Mouse (Mus musculus) retina, postnatal 7 days (tissue): ENCODE data around the gene Mon1a.
A peak's percentile ranks its signal among the peaks of the same experiment; 100 is the strongest.

ENCODE experiments used
- DNase-seq: peaks from one replicate; pipeline ENCODE4 v3.0.0-alpha.2; 2012; ENCODE audit warnings: low read depth, low spot score

Mon1a gene

GRCm38 (mm10) chr9:107887804-107888266 lies at the start of gene Mon1a:
TSS of gene Mon1a (plus strand) at chr9:107888151.
- DNase-seq = peak; percentile 64

GRCm38 (mm10) chr9:107838869-107839268 lies 49.1 kb upstream of the Mon1a start:
- DNase-seq = no peak

GRCm38 (mm10) chr9:107842709-107843108 lies 45.2 kb upstream of the Mon1a start:
- DNase-seq = no peak

- no peak for DNase-seq
Observed at GRCm38 (mm10) chr9:107848922-107849321, 39.0 kb upstream of the Mon1a start.

GRCm38 (mm10) chr9:107858343-107858742 lies 29.6 kb upstream of the Mon1a start:
- no peak for DNase-seq

- DNase-seq = no peak
Observed at GRCm38 (mm10) chr9:107864493-107864892, 23.5 kb upstream of the Mon1a start.

- DNase-seq = no peak
Observed at GRCm38 (mm10) chr9:107866081-107866480, 21.9 kb upstream of the Mon1a start.

- DNase-seq = peak; percentile 89
Observed at GRCm38 (mm10) chr9:107872350-107873098, 15.4 kb upstream of the Mon1a start.

- DNase-seq = no peak
Observed at GRCm38 (mm10) chr9:107873137-107873536, 14.8 kb upstream of the Mon1a start, which contains the start of gene Rbm6. TSS of gene Rbm6 (minus strand) at chr9:107873237.

GRCm38 (mm10) chr9:107880411-107880810 lies 7.5 kb upstream of the Mon1a start:
- DNase-seq = no peak

- no peak for DNase-seq
Observed at GRCm38 (mm10) chr9:107888267-107888850, 408 bp downstream of the Mon1a start.

- no peak for DNase-seq
Observed at GRCm38 (mm10) chr9:107890260-107890659, 2.3 kb downstream of the Mon1a start.

GRCm38 (mm10) chr9:107891023-107891422 lies 3.1 kb downstream of the Mon1a start:
- DNase-seq = no peak

- DNase-seq = no peak
Observed at GRCm38 (mm10) chr9:107898563-107898962, 10.6 kb downstream of the Mon1a start.

GRCm38 (mm10) chr9:107899855-107900254 lies 11.9 kb downstream of the Mon1a start:
- DNase-seq = no peak

- peak; percentile 62 for DNase-seq
Observed at GRCm38 (mm10) chr9:107900840-107901626, 13.1 kb downstream of the Mon1a start.

GRCm38 (mm10) chr9:107901627-107901914 lies 13.6 kb downstream of the Mon1a start:
- no peak for DNase-seq

- DNase-seq = peak; percentile 79
Observed at GRCm38 (mm10) chr9:107904726-107905125, 16.8 kb downstream of the Mon1a start.

- DNase-seq = no peak
Observed at GRCm38 (mm10) chr9:107906252-107906966, 18.5 kb downstream of the Mon1a start, which contains the start of gene Mst1r. TSS of gene Mst1r (plus strand) at chr9:107906873.

GRCm38 (mm10) chr9:107906967-107907800 lies 19.2 kb downstream of the Mon1a start:
- DNase-seq = no peak

GRCm38 (mm10) chr9:107907801-107908120 lies 19.8 kb downstream of the Mon1a start:
- no peak for DNase-seq
